Mouse (Mus musculus) heart, embryonic 10.5 days (tissue): ENCODE measurements around the gene Pvr. TPM values are rescaled to one million over a fixed set of nuclear protein-coding genes. Genes with fewer than 3 reads are reported as not detected.
"Not testable (repeated sequence)": the region's sequence is repeated elsewhere in the genome, so short reads cannot be mapped to it uniquely, and the experiment has no call there.

Experiments
- DNase-seq: peaks from one replicate; pipeline ENCODE4 v3.0.0-alpha.2; 2017; ENCODE audit warnings: low spot score
- H3K27ac ChIP-seq: fragments of 300-500 bp; sonication (generic); 2 replicates; pipeline ENCODE4 v1.5.1; 2016; ENCODE audit warnings: mild to moderate bottlenecking
- H3K27me3 ChIP-seq: fragments of 300-500 bp; sonication (generic); 2 replicates; pipeline ENCODE4 v1.6.1; 2016; ENCODE audit warnings: mild to moderate bottlenecking; ENCODE audit not compliant: poor library complexity, insufficient read depth, severe bottlenecking
- H3K36me3 ChIP-seq: fragments of 300-500 bp; sonication (generic); 2 replicates; pipeline ENCODE4 v1.6.1; 2016; ENCODE audit warnings: mild to moderate bottlenecking, moderate library complexity
- H3K4me1 ChIP-seq: fragments of 300-500 bp; sonication (generic); 2 replicates; pipeline ENCODE4 v1.6.1; 2016; ENCODE audit warnings: mild to moderate bottlenecking
- H3K4me3 ChIP-seq: fragments of 300-500 bp; sonication (generic); 2 replicates; pipeline ENCODE4 v1.5.1; 2016; ENCODE audit warnings: mild to moderate bottlenecking, moderate library complexity
- H3K9me3 ChIP-seq: fragments of 300-500 bp; sonication (generic); 2 replicates; pipeline ENCODE4 v1.6.1; 2016; ENCODE audit warnings: mild to moderate bottlenecking, moderate library complexity
- WGBS: fragments of 180-500 bp; shearing (Covaris S2); methylation state at CpG from one replicate; pipeline ENCODE4 v1.1.7; 2016; 5-methylcytosine and 5-hydroxymethylcytosine counted together
- polyA plus RNA-seq: library from polyadenylated mRNA; unstranded; fragments of >200 nt; fragmentation: Nextera tagmentation; extraction: Ambion mirVana; gene quantifications from 2 replicates; pipeline ENCODE4 v1.2.1, GENCODE M21; 2016

Pvr gene
- polyA plus RNA-seq, 1 experiment from 2014 or later, result 12.9 TPM

DNA sequence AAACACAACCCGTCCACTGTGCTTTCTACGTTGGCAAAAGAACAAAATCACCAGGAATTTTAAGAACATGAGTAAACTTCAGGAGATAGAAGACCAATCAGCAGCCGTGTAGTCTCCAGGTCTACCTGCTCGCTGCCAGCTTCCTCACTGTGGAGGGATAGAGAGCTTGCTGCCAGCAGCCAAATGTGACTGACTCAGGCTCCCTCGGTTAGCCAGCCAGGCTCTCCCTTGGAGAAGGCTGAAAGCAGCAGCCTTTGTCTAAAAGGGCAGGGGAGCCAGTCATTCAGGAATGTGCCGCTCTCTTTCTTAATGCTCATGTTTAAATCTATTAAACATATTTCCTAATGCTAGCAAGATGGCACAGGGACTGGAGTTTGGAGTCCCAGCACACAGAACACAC lies 9.5 kb upstream of the Pvr start:
- H3K36me3 ChIP-seq, DNase-seq, H3K27ac ChIP-seq, H3K9me3 ChIP-seq, H3K4me3 ChIP-seq, H3K27me3 ChIP-seq: not testable (repeated sequence)
- 76% methylated on average over 6 of the region's 6 CpGs for WGBS
- H3K4me1 ChIP-seq, result peaks cover 16% of the 10 kb centered on the region

DNA sequence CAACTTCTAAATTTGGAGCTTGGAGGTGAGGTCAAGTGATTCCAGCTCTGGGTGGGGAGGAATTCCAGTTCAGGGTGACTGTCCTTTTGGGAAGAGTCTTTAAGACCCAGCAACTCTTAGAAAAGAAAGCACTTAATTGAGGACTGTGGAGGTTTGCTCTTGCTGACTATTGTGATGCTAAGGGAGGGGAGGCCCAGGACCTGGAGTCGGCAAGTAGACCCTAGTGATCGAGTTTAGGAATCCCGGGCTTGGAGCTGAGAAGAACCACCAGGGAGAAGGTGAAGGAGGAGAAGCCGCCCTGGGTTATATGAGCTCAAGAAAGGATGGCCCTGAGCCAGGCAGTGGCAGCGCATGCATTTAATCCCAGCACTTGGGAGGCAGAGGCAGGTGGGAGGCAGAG lies 7.5 kb upstream of the Pvr start:
- WGBS, result 76% methylated on average over 5 of the region's 5 CpGs
- no peak for DNase-seq
- Histone ChIP-seq H3K27ac (no peak overlapping the region), H3K9me3 (no peaks in the 10 kb centered on the region), H3K4me1 (peaks cover 19% of the 10 kb centered on the region), H3K36me3 (no peaks in the 10 kb centered on the region), H3K4me3 (no peak overlapping the region), H3K27me3 (no peaks in the 10 kb centered on the region)

DNA sequence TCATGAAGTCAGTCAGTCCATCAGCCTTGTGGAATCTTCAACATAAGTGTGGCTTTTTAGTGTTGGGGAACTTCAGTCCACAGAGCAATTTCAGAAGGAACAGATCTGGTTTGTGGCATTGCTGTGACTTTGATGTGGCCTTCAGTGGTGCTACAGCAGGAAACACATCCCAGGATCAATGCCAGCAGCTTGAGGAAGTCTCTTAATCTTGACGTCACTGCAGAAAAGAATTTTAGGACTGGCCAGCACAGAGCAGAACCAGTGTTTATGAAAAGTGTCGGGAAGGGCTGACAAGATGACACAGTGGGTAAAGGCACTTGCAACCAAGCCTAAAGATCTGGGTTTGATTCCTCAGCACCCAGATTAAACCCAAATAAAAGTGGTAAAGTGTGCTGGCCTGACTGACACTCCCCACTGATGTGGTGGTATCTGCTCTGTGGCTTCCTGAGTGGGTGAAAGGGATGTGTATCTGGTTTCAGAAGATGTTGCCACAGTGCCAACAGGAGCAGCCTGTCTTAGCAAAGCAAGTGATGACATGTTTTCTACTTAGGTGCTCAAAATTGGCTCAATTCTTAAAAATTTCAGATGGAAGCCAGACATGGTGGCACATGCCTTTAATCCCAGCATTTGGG lies 6.0 kb upstream of the Pvr start:
- Histone ChIP-seq H3K27ac (no peak overlapping the region), H3K4me3 (no peak overlapping the region), H3K9me3 (no peaks in the 10 kb centered on the region), H3K27me3 (no peaks in the 10 kb centered on the region), H3K36me3 (no peaks in the 10 kb centered on the region), H3K4me1 (peaks cover 10% of the 10 kb centered on the region; the same call in 1 of the 2 replicates)
- DNase-seq, result no peak
- 32% methylated on average over 2 of the region's 2 CpGs for WGBS

DNA sequence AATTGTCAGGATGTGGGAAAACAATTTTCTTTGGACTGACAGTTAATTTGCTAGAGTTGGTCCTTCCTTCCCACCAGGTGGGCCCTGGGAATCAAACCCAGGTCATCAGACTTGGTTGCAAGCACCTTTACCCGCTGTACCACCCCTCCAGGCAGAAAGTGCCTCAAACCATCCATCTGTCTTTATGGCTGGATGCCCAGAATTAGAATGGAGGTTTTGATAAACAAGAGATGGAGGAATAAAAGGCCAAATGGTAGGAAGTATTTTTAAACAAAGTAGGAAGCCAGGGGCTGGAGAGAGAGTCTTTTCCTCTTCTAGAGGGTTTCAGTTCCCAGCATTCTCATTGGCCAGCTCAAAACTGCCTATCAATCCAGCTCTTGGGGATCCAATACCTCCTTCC lies 4.4 kb upstream of the Pvr start:
- no peak for DNase-seq
- no peak overlapping the region for H3K4me3 ChIP-seq
- H3K36me3 ChIP-seq, result no peaks in the 10 kb centered on the region
- peaks cover 10% of the 10 kb centered on the region; the same call in 1 of the 2 replicates for H3K4me1 ChIP-seq
- H3K9me3 ChIP-seq, result no peaks in the 10 kb centered on the region
- WGBS, result 53% methylated on average over 1 of the region's 1 CpGs
- H3K27me3 ChIP-seq, result no peaks in the 10 kb centered on the region
- H3K27ac ChIP-seq, result no peak overlapping the region

DNA sequence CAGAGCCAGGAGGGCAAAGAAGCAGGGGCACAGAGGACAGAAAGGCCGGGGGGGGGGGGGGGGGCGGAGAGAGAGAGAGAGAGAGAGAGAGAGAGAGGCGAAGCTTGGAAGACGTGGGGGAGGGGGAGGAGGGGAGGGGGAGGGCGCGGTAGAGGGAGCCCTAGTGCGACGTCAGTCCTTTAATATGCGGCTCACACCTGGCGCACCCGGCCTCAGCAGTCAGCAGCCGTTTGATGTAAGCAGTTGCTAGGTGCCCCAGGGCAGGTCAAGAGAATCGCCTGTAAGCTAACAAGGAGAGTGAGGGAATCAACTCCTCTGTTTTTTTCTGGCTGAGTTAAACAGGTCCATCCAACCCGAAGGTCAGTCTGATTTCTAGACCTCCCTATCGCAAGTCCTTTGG lies 2.8 kb upstream of the Pvr start:
- WGBS, result 5% methylated on average over 10 of the region's 15 CpGs
- DNase-seq, result no peak
- no peak overlapping the region for H3K27ac ChIP-seq
- H3K9me3 ChIP-seq, result no peaks in the 10 kb centered on the region
- no peaks in the 10 kb centered on the region for H3K27me3 ChIP-seq
- H3K36me3 ChIP-seq, result no peaks in the 10 kb centered on the region
- H3K4me3 ChIP-seq, result 0 out of 2 replicates have a peak overlapping the region, but pooled peaks have one; percentile 15
- peaks cover 15% of the 10 kb centered on the region for H3K4me1 ChIP-seq

DNA sequence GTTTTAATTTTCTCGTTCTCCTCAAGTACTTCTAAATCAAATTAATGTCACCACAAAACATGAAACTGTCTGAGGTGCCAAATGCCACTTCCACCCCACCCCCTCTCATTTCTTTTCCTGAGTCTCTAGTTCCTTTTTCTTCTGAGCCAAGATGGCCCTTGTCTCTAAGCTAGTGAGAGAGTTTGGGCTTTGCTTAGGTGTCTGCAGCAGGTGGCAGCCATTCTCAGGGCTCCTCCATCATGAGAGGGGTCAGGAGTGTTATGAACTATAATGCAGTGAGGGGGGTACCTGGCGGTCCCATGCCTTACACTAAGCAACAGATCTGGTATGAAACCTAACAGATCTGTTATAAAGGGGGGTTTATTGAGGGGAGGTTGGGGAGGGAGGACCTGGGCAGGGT lies 2.4 kb upstream of the Pvr start:
- no peak for DNase-seq
- Histone ChIP-seq H3K4me1 (peaks cover 15% of the 10 kb centered on the region), H3K4me3 (no peak overlapping the region), H3K9me3 (no peaks in the 10 kb centered on the region), H3K27me3 (no peaks in the 10 kb centered on the region), H3K27ac (no peak overlapping the region), H3K36me3 (peaks cover 3% of the 10 kb centered on the region)
- 57% methylated on average over 2 of the region's 2 CpGs for WGBS

DNA sequence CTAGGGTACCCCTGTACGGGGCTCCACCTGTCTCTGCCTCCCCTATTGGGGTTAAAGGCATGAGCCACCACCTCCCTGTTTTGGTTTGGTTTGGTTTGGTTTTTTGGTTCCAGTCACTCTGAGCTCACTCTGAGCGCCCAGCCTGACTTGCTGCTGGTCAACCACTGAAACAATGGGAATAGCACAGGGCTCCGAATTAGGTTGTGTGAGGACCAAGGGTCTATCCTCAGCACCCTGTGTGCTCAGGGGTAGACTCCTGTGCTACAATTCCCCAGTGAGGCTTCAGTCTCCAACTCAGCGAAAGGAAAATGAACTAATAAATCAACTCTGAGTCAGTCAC lies 824 bp downstream of the Pvr start:
- H3K27me3 ChIP-seq, result no peaks in the 10 kb centered on the region
- 24% methylated on average over 4 of the region's 4 CpGs for WGBS
- no peaks in the 10 kb centered on the region for H3K9me3 ChIP-seq
- peaks cover 15% of the 10 kb centered on the region for H3K4me1 ChIP-seq
- peak overlapping the region; percentile 96 for H3K27ac ChIP-seq
- peaks cover 35% of the 10 kb centered on the region for H3K36me3 ChIP-seq
- DNase-seq, result no peak
- H3K4me3 ChIP-seq, result peak overlapping the region; percentile 92

DNA sequence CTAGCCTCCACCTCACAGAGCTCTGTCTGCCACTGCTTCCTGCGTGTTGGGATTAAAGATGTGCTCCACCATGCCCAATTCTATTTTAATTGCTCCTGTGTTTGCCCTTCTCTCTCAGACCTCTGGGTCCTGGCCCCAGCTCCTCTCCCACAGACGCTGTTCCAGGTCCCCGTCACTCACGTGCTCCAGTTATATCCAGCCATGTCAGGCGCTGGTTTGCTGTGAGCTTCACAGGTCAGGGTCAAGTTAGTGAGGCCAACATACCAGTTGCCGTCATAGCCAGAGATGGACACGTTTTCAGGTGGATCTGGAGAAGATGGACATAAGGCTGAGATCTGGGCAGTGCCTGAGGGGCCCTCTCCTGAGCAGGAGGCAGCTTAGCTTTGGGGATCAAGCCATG lies 6.4 kb downstream of the Pvr start:
- H3K27ac ChIP-seq, result no peak overlapping the region
- peaks cover 77% of the 10 kb centered on the region for H3K36me3 ChIP-seq
- no peak for DNase-seq
- 89% methylated on average over 7 of the region's 7 CpGs for WGBS
- no peaks in the 10 kb centered on the region for H3K4me1 ChIP-seq
- H3K9me3 ChIP-seq, result no peaks in the 10 kb centered on the region
- H3K27me3 ChIP-seq, result no peaks in the 10 kb centered on the region
- H3K4me3 ChIP-seq, result no peak overlapping the region

DNA sequence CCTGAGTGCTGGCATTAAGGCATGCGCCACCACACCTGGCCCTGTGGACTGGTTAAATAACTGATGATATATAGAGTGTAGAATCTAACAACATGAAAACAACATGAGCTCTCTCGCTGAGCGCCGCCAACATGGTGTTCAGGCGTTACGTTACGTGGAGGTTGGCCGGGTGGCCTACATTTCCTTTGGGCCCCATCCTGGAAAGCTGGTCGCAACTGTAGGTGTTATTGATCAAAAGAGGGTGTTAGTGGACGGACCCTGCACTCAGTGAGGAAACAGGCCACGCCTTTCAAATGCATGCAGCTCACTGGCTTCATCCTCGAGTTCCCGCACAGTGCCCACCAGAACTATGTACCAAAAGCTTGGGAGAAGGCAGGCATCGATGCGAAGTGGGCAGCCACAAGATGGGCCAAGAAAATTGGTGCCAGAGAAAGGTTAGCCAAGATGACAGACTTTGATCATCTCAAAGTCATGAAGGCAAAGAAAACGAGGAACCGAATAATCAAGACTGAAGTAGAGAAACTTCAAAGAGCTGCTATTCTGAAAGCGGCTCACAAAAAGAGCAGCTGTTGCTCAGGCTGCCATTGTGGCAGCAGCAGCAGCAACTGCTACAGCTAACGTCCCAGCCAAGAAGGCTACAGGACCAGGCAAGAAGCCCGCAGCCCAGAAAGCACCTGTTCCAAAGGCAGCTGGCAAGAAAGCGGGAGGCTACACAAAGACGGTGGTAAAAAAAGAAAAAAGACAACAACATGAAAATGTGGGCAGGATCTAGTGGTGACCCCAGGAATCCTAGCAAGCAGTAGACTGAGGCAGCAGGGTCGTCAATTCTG lies 9.1 kb downstream of the Pvr start:
- DNase-seq, result no peak
- WGBS, result 91% methylated on average over 23 of the region's 23 CpGs
- Histone ChIP-seq H3K36me3 (peaks cover 78% of the 10 kb centered on the region), H3K4me3 (no peak overlapping the region), H3K27me3 (no peaks in the 10 kb centered on the region), H3K27ac (no peak overlapping the region), H3K4me1 (no peaks in the 10 kb centered on the region), H3K9me3 (no peaks in the 10 kb centered on the region)

DNA sequence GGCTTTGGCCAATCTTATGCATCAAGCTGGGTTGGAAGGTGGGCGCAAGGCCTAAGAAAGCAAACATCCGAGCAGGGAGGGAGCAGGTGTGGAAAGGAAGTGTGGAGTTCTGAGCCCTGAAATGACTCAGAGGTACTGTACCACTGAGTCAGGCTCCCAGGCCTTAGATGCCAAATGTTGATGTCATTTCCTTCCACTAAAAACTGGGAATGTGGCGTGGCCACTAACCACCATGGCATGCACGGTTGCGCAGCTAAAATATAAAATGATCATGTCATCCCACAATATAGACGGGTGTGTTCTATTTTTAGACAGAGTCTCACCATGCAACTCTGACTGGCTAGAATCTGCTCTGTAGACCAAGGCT lies 9.7 kb downstream of the Pvr start:
- WGBS, result 78% methylated on average over 6 of the region's 6 CpGs
- Histone ChIP-seq H3K27me3 (no peaks in the 10 kb centered on the region), H3K9me3 (no peaks in the 10 kb centered on the region), H3K27ac (no peak overlapping the region), H3K4me3 (no peak overlapping the region), H3K36me3 (peaks cover 78% of the 10 kb centered on the region), H3K4me1 (no peaks in the 10 kb centered on the region)
- DNase-seq, result no peak

DNA sequence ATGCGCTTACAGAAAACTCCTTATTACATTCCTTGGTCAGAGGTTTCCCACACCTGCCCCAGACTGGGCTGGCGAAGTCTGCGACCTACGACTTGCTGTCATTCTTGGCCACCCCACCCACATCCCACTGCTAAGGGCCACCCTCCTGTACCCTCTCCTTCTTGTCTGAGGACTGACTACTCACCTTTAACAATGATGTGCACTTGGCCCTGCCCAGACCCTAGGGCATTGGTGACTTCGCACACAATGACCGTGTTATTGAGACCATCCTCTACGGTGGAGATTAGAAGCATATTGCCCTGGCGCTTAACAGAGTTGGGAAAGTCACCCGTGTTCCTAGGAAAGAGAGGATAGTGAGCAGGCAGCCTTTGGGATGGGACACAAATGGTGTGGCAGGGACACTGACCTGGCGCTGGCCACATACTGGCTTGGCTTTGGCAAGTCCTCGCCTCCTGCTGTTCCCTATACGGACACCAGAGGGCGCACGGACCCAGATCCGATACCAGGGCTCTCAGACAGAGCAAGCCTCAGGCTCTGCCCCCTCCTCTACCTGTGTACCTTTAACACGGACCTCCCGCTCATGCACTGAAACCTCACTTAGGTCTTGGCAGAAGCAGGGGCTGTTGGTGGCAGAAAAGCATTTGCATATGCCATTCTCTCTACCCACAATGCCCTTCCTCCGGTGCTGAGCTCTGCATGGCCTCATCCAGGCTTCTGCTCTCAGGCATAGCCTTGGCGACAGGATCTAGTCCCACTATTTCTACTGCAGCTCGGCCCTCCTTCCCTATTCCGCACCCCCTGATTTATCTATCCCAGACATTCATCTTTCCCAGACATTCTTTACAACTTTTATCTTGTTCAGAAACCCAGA lies 10.3 kb downstream of the Pvr start:
- 47% methylated on average over 21 of the region's 21 CpGs for WGBS
- no peak overlapping the region for H3K4me3 ChIP-seq
- no peaks in the 10 kb centered on the region for H3K27me3 ChIP-seq
- H3K9me3 ChIP-seq, result no peaks in the 10 kb centered on the region
- H3K27ac ChIP-seq, result no peak overlapping the region
- H3K4me1 ChIP-seq, result no peaks in the 10 kb centered on the region
- DNase-seq, result peak; percentile 87
- H3K36me3 ChIP-seq, result peaks cover 77% of the 10 kb centered on the region

DNA sequence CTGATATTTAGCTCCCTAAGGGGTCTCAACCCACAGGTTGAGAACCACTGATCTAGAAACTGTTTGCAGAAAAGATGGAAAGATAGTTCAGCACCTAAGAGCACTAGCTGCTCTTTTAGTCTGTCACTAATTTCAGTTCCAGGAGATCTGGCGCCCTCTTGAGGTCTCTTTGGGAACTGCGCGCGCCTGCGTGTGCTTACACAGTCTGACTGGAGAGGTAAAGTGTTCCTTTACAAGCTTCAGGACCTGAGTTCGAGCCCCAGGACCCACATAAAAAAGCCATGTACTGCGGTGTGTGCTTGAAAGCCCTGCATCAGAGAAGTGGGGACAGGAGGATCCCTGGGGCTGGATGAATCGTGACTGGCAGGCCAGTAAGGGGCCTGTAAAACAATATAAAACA lies 31.1 kb downstream of the Pvr start:
- Histone ChIP-seq H3K36me3 (no peaks in the 10 kb centered on the region), H3K4me1 (no peaks in the 10 kb centered on the region), H3K9me3 (no peaks in the 10 kb centered on the region), H3K4me3 (no peak overlapping the region), H3K27ac (no peak overlapping the region), H3K27me3 (no peaks in the 10 kb centered on the region)
- no peak for DNase-seq
- WGBS, result 46% methylated on average over 8 of the region's 8 CpGs

DNA sequence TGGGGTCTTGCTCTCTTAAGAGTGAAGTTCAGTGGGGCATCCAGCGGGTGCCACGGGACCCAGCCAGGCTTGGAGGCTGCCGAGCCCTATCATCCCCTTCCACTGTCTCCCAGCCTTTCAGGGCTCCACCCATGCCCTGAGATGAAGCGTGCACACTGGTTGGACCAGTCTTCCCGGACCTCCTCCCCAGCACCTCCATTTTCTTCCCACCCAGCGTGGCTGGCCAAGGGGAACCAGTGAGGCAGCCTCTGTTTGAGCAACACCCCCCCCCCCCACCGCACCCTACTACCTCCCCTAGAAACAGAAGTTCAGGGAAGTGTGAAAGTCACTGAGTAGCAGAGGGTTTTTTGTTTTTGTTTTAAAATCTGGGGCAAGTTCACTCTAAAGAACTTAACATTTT lies 33.1 kb downstream of the Pvr start, which contains the start of gene Ceacam19:
Gene Ceacam19, minus strand, starts transcription at position 117 of the 400 bp plus-strand sequence.
- Histone ChIP-seq H3K4me3 (no peak within 1 kb of the TSS), H3K27me3 (no peaks in the 10 kb centered on the region), H3K9me3 (0 out of 2 replicates have a peak, but pooled peaks cover 2% of the 10 kb centered on the region), H3K27ac (no peak within 1 kb of the TSS), H3K4me1 (no peaks in the 10 kb centered on the region), H3K36me3 (no peaks in the 10 kb centered on the region)
- DNase-seq, result no peak
- WGBS, result 58% methylated on average over 7 of the region's 7 CpGs
